Mouse (Mus musculus) midbrain, postnatal 0 days (tissue): ENCODE data around the gene Hist1h2bb. TPM values are rescaled to one million over a fixed set of nuclear protein-coding genes. Genes with fewer than 3 reads are reported as not detected.
"Not testable (repeated sequence)": the region's sequence is repeated elsewhere in the genome, so short reads cannot be mapped to it uniquely, and the experiment has no call there.

ENCODE experiments used
- ATAC-seq: fragments of 200-750 bp; cut with Nextera tagmentation; 2 replicates; pipeline ENCODE4 v1.8.0; 2017; ENCODE audit warnings: moderate number of reproducible peaks, mild to moderate bottlenecking, moderate TSS enrichment, moderate library complexity; ENCODE audit not compliant: low FRiP score
- DNase-seq: peaks from one replicate; pipeline ENCODE4 v3.0.0-alpha.2; 2015; ENCODE audit warnings: low spot score
- H3K27ac ChIP-seq: fragments of 300-500 bp; sonication (generic); 2 replicates; pipeline ENCODE4 v1.5.1; 2014; ENCODE audit warnings: low read depth, mild to moderate bottlenecking, low read length, mixed read lengths
- H3K27me3 ChIP-seq: fragments of 300-500 bp; sonication (generic); 2 replicates; pipeline ENCODE4 v1.6.1; 2014; ENCODE audit warnings: low read length, control low read depth, mixed read lengths; ENCODE audit not compliant: insufficient read depth
- H3K36me3 ChIP-seq: fragments of 300-500 bp; sonication (generic); 2 replicates; pipeline ENCODE4 v1.6.1; 2014; ENCODE audit warnings: low read length, control low read depth, mixed read lengths; ENCODE audit not compliant: insufficient read depth
- H3K4me1 ChIP-seq: fragments of 300-500 bp; sonication (generic); 2 replicates; pipeline ENCODE4 v1.6.1; 2014; ENCODE audit warnings: mild to moderate bottlenecking, control low read depth, antibody characterized with exemption, low read length, mixed read lengths; ENCODE audit not compliant: insufficient read depth
- H3K4me2 ChIP-seq: fragments of 300-500 bp; sonication (generic); 2 replicates; pipeline ENCODE4 v1.6.1; 2014; ENCODE audit warnings: low read depth, mild to moderate bottlenecking, low read length, mixed read lengths; ENCODE audit not compliant: poor library complexity, severe bottlenecking
- H3K4me3 ChIP-seq: fragments of 300-500 bp; sonication (generic); 2 replicates; pipeline ENCODE4 v1.5.1; 2014; ENCODE audit warnings: low read depth, mild to moderate bottlenecking, low read length, moderate library complexity
- H3K9ac ChIP-seq: fragments of 300-500 bp; sonication (generic); replicated peaks from 2 replicates; pipeline ENCODE4 v1.6.1; 2014; ENCODE audit warnings: mild to moderate bottlenecking, low read length, moderate library complexity, mixed read lengths; ENCODE audit not compliant: poor library complexity, severe bottlenecking
- H3K9me3 ChIP-seq: fragments of 300-500 bp; sonication (generic); 2 replicates; pipeline ENCODE4 v1.6.1; 2016; ENCODE audit warnings: low read length, control low read depth
- CTCF ChIP-seq: IDR thresholded peaks from 2 replicates; pipeline ENCODE4 v1.5.1; 2016; ENCODE audit warnings: antibody characterized with exemption, mild to moderate bottlenecking
- WGBS: fragments of 180-500 bp; shearing (Covaris S2); extraction: QIAGEN DNeasy Blood & Tissue Kit; methylation state at CpG from one replicate; pipeline ENCODE4 v1.1.7; 2014; 5-methylcytosine and 5-hydroxymethylcytosine counted together
- polyA plus RNA-seq: library from polyadenylated mRNA; unstranded; fragments of >200 nt; fragmentation: Nextera tagmentation; extraction: Ambion mirVana; gene quantifications from 2 replicates; pipeline ENCODE4 v1.2.1, GENCODE M21; 2015
- total RNA-seq: library from RNA; depleted of rRNA; stranded (reverse); fragments of >200 nt; gene quantifications from 2 replicates; pipeline ENCODE4 v1.2.3, GENCODE M21; 2014

Hist1h2bb gene
- total and polyA plus RNA-seq, 2 experiments from 2014 or later = 821 TPM; not detected in 1

DNA sequence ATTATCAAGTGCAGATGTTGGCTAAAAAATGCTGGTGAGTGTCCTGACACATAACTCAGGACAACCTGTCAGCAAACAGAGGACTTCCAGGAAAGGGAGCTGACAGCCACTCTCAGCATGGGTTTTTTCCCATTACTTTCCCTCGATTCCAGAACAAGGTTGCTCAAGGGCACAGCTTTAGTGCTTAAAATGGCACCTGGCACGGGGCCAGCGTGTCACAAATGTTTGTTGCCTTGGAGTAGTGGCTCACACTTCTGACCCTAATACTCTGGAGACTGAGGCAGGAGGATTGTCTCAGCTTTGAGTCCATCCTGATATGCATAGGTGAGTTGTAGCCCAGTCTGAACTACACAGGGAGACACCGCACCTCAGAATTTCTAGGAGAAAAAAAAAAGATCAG, 37.9 kb upstream of the Hist1h2bb start:
- no peak overlapping the region for H3K27ac ChIP-seq
- WGBS = 83% methylated on average over 4 of the region's 4 CpGs
- no peak for ATAC-seq
- H3K9ac ChIP-seq = no peak overlapping the region
- H3K36me3 ChIP-seq = no peaks in the 10 kb centered on the region
- no peaks in the 10 kb centered on the region for H3K9me3 ChIP-seq
- no peak for TF ChIP-seq CTCF
- DNase-seq = no peak
- H3K4me3 ChIP-seq = no peak overlapping the region
- H3K4me2 ChIP-seq = no peak overlapping the region
- no peaks in the 10 kb centered on the region for H3K27me3 ChIP-seq
- no peaks in the 10 kb centered on the region for H3K4me1 ChIP-seq

DNA sequence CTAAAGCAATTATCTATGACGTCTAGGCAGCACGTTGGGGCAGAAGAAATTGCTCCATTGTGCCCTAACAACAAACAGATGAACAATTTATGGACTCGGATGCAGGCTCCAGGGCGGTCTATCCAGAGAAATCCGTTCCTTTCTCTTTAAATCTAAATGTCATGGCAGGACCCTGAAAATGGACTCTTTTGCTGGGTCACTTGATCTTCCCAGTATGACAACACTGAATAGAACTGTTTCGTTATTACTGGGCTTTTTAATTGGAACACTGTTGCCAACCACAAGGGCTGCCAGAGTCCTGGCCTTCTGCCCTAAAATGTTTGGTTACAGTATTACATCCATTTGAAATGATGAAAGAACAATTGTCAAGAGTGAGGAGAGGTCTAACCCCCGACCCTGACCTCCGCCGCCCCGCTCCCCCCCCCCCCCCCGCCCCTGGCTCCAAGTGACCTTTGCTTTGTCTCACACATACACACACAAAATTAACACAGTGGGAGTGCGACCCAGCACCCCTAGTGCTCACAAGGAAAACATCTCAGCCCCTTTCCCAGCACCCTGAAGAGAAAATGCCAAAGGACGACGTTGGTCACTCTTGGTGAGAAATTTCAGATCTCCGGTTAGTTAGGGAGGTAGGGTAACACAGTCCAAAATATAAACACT, 36.7 kb upstream of the Hist1h2bb start:
- Histone ChIP-seq H3K4me3 (peak overlapping the region; percentile 36), H3K9ac (peak overlapping the region; percentile 50), H3K27me3 (no peaks in the 10 kb centered on the region), H3K27ac (no peak overlapping the region), H3K36me3 (no peaks in the 10 kb centered on the region), H3K9me3 (no peaks in the 10 kb centered on the region), H3K4me2 (peak overlapping the region; percentile 55), H3K4me1 (no peaks in the 10 kb centered on the region)
- no peak for ATAC-seq
- no peak for TF ChIP-seq CTCF
- DNase-seq = peak; percentile 5
- 26% methylated on average over 14 of the region's 15 CpGs for WGBS

DNA sequence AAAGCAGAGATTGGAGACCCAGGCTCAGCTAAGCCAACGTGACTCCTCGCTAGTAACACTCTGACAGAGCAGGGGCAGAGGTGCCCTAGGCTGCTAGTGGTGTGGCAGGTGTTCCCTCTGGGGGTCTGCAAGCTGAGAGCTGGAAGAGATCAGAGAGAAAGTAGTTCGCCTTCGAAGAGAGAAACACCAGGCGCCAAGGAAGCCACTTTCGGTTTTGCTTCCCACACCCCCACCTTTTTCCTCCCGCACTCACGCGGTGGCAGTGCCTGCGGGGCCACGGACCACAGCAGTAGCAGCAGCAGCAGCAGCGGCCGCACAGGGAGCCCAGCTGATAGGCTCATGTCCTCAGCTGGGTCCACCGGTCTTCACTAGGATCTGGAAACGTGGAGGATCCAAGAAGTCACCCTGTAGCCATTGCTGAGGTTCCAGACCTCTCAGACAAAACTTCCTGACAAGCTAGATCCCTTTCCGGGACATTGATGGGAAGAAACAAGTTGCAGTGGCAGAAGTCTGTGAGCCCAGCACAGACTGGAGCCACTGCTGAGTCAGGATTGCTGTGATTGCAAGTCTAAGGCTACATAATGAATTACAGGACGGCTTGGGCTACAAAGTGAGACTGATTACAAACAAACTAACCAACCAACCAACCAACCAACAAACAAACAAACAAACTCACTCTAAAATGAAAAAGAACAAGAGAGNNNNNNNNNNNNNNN, 36.0 kb upstream of the Hist1h2bb start, which contains the start of gene Hfe:
Gene Hfe (minus strand): TSS at position 481 of the 716 bp plus-strand sequence.
- no peaks in the 10 kb centered on the region for H3K4me1 ChIP-seq
- DNase-seq (peak; percentile 15), ATAC-seq (0 out of 2 replicates have a peak, but pooled peaks have one; percentile 44)
- 0 out of 2 replicates have a peak within 1 kb of the TSS, but pooled peaks have one; percentile 18 for H3K27ac ChIP-seq
- WGBS = 4% methylated on average over 17 of the region's 17 CpGs
- no peaks in the 10 kb centered on the region for H3K36me3 ChIP-seq
- peak within 1 kb of the TSS; percentile 36 for H3K4me3 ChIP-seq
- TF ChIP-seq CTCF = no peak
- peak within 1 kb of the TSS; percentile 55 for H3K4me2 ChIP-seq
- no peaks in the 10 kb centered on the region for H3K27me3 ChIP-seq
- H3K9me3 ChIP-seq = no peaks in the 10 kb centered on the region
- peak within 1 kb of the TSS; percentile 50 for H3K9ac ChIP-seq

DNA sequence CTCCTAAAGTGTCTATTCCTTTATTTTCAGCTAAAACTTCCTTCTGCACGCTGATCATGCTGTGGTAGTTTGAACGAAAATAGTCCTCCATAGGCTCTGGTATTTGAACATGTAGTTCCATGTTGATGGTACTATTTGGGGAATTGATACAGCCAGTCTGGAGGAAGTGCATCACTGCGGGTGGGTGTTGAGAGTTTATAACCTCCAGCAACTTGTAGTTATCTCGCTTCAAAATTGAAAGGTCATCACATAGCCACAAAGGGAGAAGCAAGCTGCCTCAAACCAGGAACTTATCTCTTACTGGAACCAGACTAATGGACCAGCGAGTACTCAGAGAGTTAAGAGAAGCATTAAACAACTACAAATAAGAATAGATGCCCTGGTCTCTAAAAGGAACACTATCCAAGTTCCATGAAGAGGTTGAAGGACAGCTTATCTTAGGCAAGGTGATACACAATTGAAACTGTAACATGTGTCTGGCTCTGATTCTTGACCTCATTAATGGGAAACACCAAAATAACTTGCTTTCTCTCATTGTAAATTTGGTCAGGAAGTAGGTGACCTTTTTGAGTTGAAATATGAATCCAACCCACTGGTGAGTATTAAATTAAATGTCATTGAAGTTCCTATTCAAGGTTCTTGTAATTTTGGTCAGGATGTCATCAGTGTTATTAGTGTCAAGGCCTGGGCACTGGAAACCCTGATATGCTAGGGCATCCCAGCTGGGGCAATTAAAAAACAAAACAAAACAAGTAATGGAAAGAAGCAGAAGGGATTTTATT, 30.1 kb upstream of the Hist1h2bb start:
- no peak overlapping the region for H3K9ac ChIP-seq
- no peaks in the 10 kb centered on the region for H3K9me3 ChIP-seq
- H3K4me1 ChIP-seq = no peaks in the 10 kb centered on the region
- WGBS = 91% methylated on average over 5 of the region's 5 CpGs
- H3K27ac ChIP-seq = no peak overlapping the region
- TF ChIP-seq CTCF = no peak
- no peaks in the 10 kb centered on the region for H3K36me3 ChIP-seq
- DNase-seq (no peak), ATAC-seq (no peak)
- no peak overlapping the region for H3K4me3 ChIP-seq
- no peaks in the 10 kb centered on the region for H3K27me3 ChIP-seq
- no peak overlapping the region for H3K4me2 ChIP-seq

DNA sequence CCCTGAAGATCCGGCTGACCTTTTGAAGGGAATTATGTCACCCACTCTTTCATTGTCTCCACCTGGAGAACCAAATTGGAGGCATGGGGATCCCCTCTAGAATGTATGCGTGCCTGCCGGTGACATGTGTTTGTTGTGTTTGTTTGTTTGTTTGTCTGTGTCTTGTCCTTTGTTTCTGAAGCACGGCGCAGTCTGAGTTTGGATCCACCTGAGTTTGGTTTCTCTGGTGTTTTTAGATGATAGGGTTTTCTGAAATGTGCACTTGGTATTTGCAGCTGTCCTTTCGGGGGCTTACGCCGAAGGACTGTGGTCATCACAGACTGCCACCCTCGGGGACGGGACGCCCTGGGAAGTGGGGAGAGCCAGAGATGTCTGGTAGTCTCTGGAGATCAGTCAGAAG, 29.4 kb upstream of the Hist1h2bb start:
- no peak for TF ChIP-seq CTCF
- ATAC-seq (no peak), DNase-seq (no peak)
- H3K9ac ChIP-seq = no peak overlapping the region
- WGBS = 62% methylated on average over 11 of the region's 11 CpGs
- H3K4me1 ChIP-seq = no peaks in the 10 kb centered on the region
- H3K9me3 ChIP-seq = no peaks in the 10 kb centered on the region
- no peak overlapping the region for H3K27ac ChIP-seq
- H3K4me3 ChIP-seq = no peak overlapping the region
- H3K4me2 ChIP-seq = no peak overlapping the region
- no peaks in the 10 kb centered on the region for H3K36me3 ChIP-seq
- no peaks in the 10 kb centered on the region for H3K27me3 ChIP-seq

DNA sequence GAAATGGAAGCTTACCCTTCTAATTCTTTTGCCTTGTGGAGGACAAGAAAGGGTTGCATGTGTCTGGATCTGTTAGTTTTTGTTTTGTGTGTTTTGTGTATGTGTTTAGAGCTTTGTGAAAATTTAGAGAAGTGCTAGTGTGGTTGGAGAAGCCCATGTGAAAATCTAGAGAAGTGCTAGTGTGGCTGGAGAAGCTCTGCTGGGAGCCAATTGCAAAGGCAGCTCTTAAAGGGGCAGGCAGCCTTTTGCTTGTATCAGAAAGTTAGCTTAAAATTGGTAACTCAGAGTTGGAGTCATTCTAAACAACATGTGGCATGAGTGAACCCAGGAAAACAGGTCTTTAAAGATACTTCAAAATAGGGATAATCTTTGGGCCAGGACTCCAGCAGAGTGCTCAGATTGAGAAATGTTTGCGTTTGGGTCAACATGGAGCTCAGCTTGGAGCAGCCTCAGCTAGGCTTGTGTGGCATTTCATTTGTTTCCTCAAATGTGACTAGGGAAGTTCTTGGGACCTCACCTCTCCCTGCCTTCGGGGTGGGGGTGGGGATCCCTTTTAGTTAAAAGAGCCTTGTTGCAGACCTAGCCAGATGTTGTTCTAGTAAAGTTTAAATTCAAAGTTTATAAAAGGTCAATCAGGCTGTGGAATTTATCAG, 28.8 kb upstream of the Hist1h2bb start:
- H3K4me1 ChIP-seq, H3K27ac ChIP-seq, H3K4me3 ChIP-seq, DNase-seq, H3K9ac ChIP-seq, H3K4me2 ChIP-seq, H3K36me3 ChIP-seq, ATAC-seq, H3K9me3 ChIP-seq, H3K27me3 ChIP-seq: not testable (repeated sequence)
- WGBS = 14% methylated on average over 2 of the region's 2 CpGs
